Mouse (Mus musculus): ENCODE results near the gene Gfpt2. TPM values are rescaled to one million over a fixed set of nuclear protein-coding genes. Genes with fewer than 3 reads are reported as not detected.

The Gfpt2 gene
- polyA plus RNA-seq, 1 experiment = 2.3 TPM

DNA sequence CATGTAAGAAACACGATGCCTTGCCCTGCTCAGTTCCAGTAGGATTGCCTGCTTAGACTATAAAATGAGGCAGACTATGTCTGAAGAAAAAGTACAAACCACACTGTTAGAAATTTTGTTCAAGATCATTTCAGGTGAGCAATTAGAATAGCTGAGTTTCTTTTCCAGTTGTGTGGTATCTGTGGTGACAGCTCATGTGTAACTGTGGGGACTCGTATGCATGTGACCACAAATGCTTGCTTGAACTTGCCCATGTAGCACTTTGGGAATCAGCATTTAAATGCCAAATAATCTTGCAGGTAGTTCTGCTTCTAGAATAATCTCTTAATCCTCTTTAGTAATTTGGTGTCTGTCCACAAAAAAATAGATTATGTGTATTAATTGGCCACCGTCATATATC is 89.4 kb downstream of the Gfpt2 start:
- Histone ChIP-seq H3K27me3 (ENCODE audit: control insufficient read depth, insufficient read depth, low read length) (no peaks in the 10 kb centered on the region), H3K27ac (ENCODE audit: control insufficient read depth, insufficient read depth, low read depth, low read length) (no peak overlapping the region), H3K4me1 (ENCODE audit: control insufficient read depth, insufficient read depth, low read length) (no peaks in the 10 kb centered on the region), H3K4me3 (ENCODE audit: control insufficient read depth, low read depth, low read length) (no peak overlapping the region), H3K36me3 (ENCODE audit: control insufficient read depth, insufficient read depth, low read length) (peaks cover 2% of the 10 kb centered on the region)
- TF ChIP-seq CTCF (IDR thresholded peaks at IDR 0.05; ENCODE audit: control insufficient read depth, insufficient read depth, insufficient replicate concordance, low read depth, low read length) = no peak
- TF ChIP-seq POLR2A (IDR thresholded peaks at IDR 0.05; ENCODE audit: control insufficient read depth, low read depth, low read length) = no peak

Other genes starting within 250 kb of the Gfpt2 start
- not detected in 2 replicates for gene Olfr1380, start 237.3 kb upstream of the Gfpt2 start, polyA plus RNA-seq (2012; rRNA removed)
- 4.5 and 4.9 TPM in 2 replicates for gene Flt4, start 184.9 kb upstream of the Gfpt2 start, polyA plus RNA-seq (2012; rRNA removed)
- gene Scgb3a1, start 130.6 kb upstream of the Gfpt2 start, polyA plus RNA-seq (2012; rRNA removed) = 0.38 TPM in 1 of 2 replicates, not detected in the other
- gene Cnot6, start 81.5 kb upstream of the Gfpt2 start, polyA plus RNA-seq (2012; rRNA removed) = 12.5 and 18.1 TPM in 2 replicates
- gene Mapk9, start 52.6 kb downstream of the Gfpt2 start, polyA plus RNA-seq (2012; rRNA removed) = 30.5 and 33.2 TPM in 2 replicates
- 0.69 and 0.93 TPM in 2 replicates for gene Rasgef1c, start 107.7 kb downstream of the Gfpt2 start, polyA plus RNA-seq (2012; rRNA removed)
- 10.4 and 12.1 TPM in 2 replicates for gene Rnf130, start 231.2 kb downstream of the Gfpt2 start, polyA plus RNA-seq (2012; rRNA removed)